Mouse (Mus musculus) ES-Bruce4 (cell line): ENCODE results near the gene Arl3.

ENCODE experiments used
- CTCF ChIP-seq: IDR thresholded peaks from one replicate; pipeline ENCODE4 v1.8.1; 2011; ENCODE audit warnings: low read depth, low read length
- EP300 ChIP-seq: IDR thresholded peaks from 2 replicates; pipeline ENCODE4 v1.6.1; 2011; ENCODE audit warnings: low read depth, low read length; ENCODE audit not compliant: insufficient read depth
- POLR2A ChIP-seq: IDR thresholded peaks from one replicate; pipeline ENCODE4 v1.8.1; 2011; ENCODE audit warnings: low read length; ENCODE audit not compliant: insufficient read depth

DNA sequence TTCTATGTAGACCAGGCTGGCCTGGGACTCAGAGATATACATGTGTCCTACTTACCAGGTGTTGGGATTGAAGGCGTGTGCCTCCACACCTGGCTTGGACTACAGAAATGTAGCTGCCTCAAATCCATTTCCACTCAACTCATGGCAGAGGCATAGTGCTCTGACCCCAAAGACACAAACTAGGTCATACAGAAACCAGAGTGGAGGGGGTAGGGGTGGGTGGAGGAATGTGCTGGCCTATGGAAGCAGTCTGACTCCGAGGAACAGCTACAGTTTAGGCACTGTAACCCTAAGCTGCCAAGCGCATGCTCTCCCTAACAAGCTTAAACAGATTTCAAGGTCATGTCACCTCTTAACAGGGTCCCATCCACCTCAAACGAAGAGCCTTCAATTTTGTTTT, 9.4 kb downstream of the Arl3 start:
- TF ChIP-seq CTCF, result no peak
- no peak for TF ChIP-seq EP300
- TF ChIP-seq POLR2A, result no peak
